Mouse (Mus musculus) stomach, postnatal 0 days (tissue): Measurements from ENCODE around the gene Rasa4.

ENCODE experiments used
- CTCF ChIP-seq: IDR thresholded peaks from 2 replicates; pipeline ENCODE4 v1.5.1; 2016; ENCODE audit warnings: antibody characterized with exemption, low read depth, mild to moderate bottlenecking, moderate library complexity
- EP300 ChIP-seq: optimal IDR thresholded peaks from 2 replicates; pipeline ENCODE3; 2016; ENCODE audit warnings: antibody characterized with exemption

GRCm38 (mm10) chr5:136038258-136039214, 45.2 kb upstream of the Rasa4 start, which contains the start of gene Upk3b:
- TF ChIP-seq CTCF (no peak), EP300 (no peak)
